Mouse (Mus musculus): ENCODE data around the gene Slc41a2. TPM values are rescaled to one million over a fixed set of nuclear protein-coding genes. Genes with fewer than 3 reads are reported as not detected.

Slc41a2 gene
- polyA plus RNA-seq, 2 experiments = 1.7 to 2.3 TPM

DNA sequence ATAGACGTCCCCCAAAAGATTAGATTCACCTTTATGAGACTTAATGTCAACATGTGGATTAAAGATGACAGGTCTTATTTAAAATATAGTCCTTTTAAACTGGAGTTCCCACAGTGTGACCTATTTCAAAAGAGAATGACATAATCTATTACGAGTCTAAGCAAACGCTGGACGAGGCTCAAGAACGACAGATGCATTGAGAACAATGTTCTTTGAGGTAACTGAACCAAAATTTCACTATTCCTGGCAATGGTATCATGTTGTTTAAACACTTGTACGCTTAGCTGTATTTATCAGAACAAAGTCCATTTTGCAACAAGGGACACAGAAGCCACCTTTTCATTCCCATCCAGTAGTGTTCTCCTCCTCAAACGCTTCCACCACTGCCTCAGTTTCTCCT, 27.3 kb downstream of the Slc41a2 start:
- Histone ChIP-seq H3K4me1 (ENCODE audit: control insufficient read depth, insufficient read depth, low read length) (no peaks in the 10 kb centered on the region), H3K9ac (ENCODE audit: low read depth, low read length, severe bottlenecking) (no peak overlapping the region), H3K4me2 (replicated peaks; ENCODE audit: low read depth, low read length, severe bottlenecking) (no peak overlapping the region), H3K27ac (replicated peaks; ENCODE audit: low read depth, low read length) (no peak overlapping the region), H3K27me3 (ENCODE audit: control insufficient read depth, insufficient read depth, low read length) (no peaks in the 10 kb centered on the region), H3K9me3 (ENCODE audit: control insufficient read depth, low read length) (no peaks in the 10 kb centered on the region), H3K4me3 (replicated peaks; ENCODE audit: low read length) (no peak overlapping the region), H3K36me3 (ENCODE audit: control insufficient read depth, insufficient read depth, low read length) (no peaks in the 10 kb centered on the region)
- ATAC-seq (ENCODE audit: low FRiP score, low read depth) = no peak
- no peak for TF ChIP-seq POLR2A (IDR thresholded peaks at IDR 0.05; ENCODE audit: borderline replicate concordance, extremely low read depth, insufficient read depth, insufficient read length)
- DNase-seq (ENCODE audit: low spot score) = no peak
- 88% methylated on average over 7 of the region's 7 CpGs for WGBS

DNA sequence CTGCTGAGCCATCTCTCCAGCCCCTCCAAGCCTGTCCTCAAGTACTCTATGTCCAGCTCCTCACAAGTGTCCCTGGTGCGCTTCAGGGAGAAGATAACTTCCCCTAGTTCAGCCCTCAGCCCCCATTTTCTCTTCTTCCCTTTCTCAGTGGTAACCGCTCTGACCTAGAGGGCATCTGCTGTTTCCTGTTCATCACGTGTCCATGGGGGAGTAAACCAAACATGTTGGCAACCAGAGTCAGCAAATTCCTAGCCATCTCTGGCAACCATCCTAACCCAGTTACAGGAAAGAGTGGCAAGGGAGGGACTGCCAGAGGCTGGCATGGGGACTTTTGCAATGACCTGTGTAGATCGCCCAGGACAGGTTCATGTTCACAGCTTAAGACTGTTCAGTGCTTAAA, 36.0 kb downstream of the Slc41a2 start:
- DNase-seq (ENCODE audit: low spot score) (no peak), ATAC-seq (ENCODE audit: low FRiP score, low read depth) (no peak)
- WGBS = 74% methylated on average over 4 of the region's 4 CpGs
- Histone ChIP-seq H3K36me3 (ENCODE audit: control insufficient read depth, insufficient read depth, low read length) (no peaks in the 10 kb centered on the region), H3K9ac (ENCODE audit: low read depth, low read length, severe bottlenecking) (no peak overlapping the region), H3K27me3 (ENCODE audit: control insufficient read depth, insufficient read depth, low read length) (no peaks in the 10 kb centered on the region), H3K4me3 (replicated peaks; ENCODE audit: low read length) (no peak overlapping the region), H3K4me2 (replicated peaks; ENCODE audit: low read depth, low read length, severe bottlenecking) (no peak overlapping the region), H3K4me1 (ENCODE audit: control insufficient read depth, insufficient read depth, low read length) (no peaks in the 10 kb centered on the region), H3K27ac (replicated peaks; ENCODE audit: low read depth, low read length) (no peak overlapping the region), H3K9me3 (ENCODE audit: control insufficient read depth, low read length) (no peaks in the 10 kb centered on the region)
- TF ChIP-seq POLR2A (IDR thresholded peaks at IDR 0.05; ENCODE audit: borderline replicate concordance, extremely low read depth, insufficient read depth, insufficient read length) = no peak

DNA sequence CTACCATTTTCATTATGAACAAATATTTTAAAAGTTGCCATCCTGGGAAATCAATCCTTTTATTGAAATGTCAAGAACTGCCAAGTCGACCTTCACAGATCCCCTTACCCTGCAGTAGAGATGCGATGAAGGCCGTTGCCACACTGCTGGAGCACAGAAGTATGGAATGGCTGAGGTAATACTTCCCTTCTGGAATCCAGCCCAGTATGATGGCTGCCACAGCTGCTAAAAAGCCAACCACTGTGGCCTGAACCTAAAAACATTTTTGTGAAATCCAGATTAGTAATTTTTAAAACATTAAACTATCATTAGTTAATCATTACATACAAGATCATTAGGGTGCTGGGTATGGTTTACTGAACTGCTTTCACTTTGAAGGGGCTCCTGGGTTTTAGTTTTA, 36.6 kb downstream of the Slc41a2 start:
- Histone ChIP-seq H3K9me3 (ENCODE audit: control insufficient read depth, low read length) (no peaks in the 10 kb centered on the region), H3K9ac (ENCODE audit: low read depth, low read length, severe bottlenecking) (no peak overlapping the region), H3K4me2 (replicated peaks; ENCODE audit: low read depth, low read length, severe bottlenecking) (no peak overlapping the region), H3K27ac (replicated peaks; ENCODE audit: low read depth, low read length) (no peak overlapping the region), H3K27me3 (ENCODE audit: control insufficient read depth, insufficient read depth, low read length) (no peaks in the 10 kb centered on the region), H3K4me1 (ENCODE audit: control insufficient read depth, insufficient read depth, low read length) (no peaks in the 10 kb centered on the region), H3K4me3 (replicated peaks; ENCODE audit: low read length) (no peak overlapping the region), H3K36me3 (ENCODE audit: control insufficient read depth, insufficient read depth, low read length) (no peaks in the 10 kb centered on the region)
- DNase-seq (ENCODE audit: low spot score) (peak; percentile 33), ATAC-seq (ENCODE audit: low FRiP score, low read depth) (no peak)
- WGBS = 39% methylated on average over 3 of the region's 3 CpGs
- no peak for TF ChIP-seq POLR2A (IDR thresholded peaks at IDR 0.05; ENCODE audit: borderline replicate concordance, extremely low read depth, insufficient read depth, insufficient read length)

DNA sequence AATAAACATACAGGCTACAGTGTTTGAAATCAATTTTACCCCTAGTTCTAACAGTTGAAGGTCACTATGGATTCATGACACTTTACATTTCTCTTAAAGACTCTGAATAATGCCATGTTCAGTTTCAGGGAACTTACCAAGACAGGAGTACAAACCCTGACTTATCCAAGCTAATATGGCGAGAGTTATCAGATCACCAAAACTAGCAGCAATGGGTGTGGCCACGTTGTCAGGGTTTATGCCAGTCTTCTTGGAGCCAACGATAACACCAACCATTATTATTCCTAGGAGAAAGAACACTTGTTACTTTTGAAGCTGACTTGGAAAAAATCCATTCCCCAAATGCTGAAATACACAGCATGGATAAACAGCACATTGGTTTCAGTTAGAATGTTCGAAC, 40.7 kb downstream of the Slc41a2 start:
- Histone ChIP-seq H3K36me3 (ENCODE audit: control insufficient read depth, insufficient read depth, low read length) (no peaks in the 10 kb centered on the region), H3K27me3 (ENCODE audit: control insufficient read depth, insufficient read depth, low read length) (no peaks in the 10 kb centered on the region), H3K4me3 (replicated peaks; ENCODE audit: low read length) (no peak overlapping the region), H3K9me3 (ENCODE audit: control insufficient read depth, low read length) (no peaks in the 10 kb centered on the region), H3K27ac (replicated peaks; ENCODE audit: low read depth, low read length) (no peak overlapping the region), H3K4me1 (ENCODE audit: control insufficient read depth, insufficient read depth, low read length) (no peaks in the 10 kb centered on the region), H3K4me2 (replicated peaks; ENCODE audit: low read depth, low read length, severe bottlenecking) (no peak overlapping the region), H3K9ac (ENCODE audit: low read depth, low read length, severe bottlenecking) (no peak overlapping the region)
- ATAC-seq (ENCODE audit: low FRiP score, low read depth) = no peak
- TF ChIP-seq POLR2A (IDR thresholded peaks at IDR 0.05; ENCODE audit: borderline replicate concordance, extremely low read depth, insufficient read depth, insufficient read length) = no peak
- no peak for DNase-seq (ENCODE audit: low spot score)
- 67% methylated on average over 4 of the region's 4 CpGs for WGBS

DNA sequence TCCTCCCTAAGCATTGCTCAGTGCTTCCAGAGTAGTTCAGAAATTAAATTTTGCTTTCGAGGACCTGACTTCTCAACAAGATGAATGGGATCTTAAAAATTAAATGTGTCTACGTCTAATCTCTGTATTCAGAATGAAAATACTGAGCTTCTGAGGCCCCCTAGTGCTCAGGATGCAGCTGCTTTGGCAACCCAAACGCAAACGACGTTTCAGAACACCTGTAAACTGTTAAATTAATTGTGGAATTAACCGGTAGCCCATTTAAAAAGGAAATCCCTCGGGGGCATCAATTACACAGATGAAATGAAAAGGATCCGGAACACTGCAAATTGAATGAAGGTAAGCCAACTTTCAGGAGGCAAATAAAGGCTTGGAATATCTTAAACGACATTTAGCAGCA, 42.9 kb downstream of the Slc41a2 start:
- DNase-seq (ENCODE audit: low spot score) (peak; percentile 67), ATAC-seq (ENCODE audit: low FRiP score, low read depth) (no peak)
- Histone ChIP-seq H3K4me1 (ENCODE audit: control insufficient read depth, insufficient read depth, low read length) (no peaks in the 10 kb centered on the region), H3K36me3 (ENCODE audit: control insufficient read depth, insufficient read depth, low read length) (no peaks in the 10 kb centered on the region), H3K27me3 (ENCODE audit: control insufficient read depth, insufficient read depth, low read length) (no peaks in the 10 kb centered on the region), H3K27ac (replicated peaks; ENCODE audit: low read depth, low read length) (no peak overlapping the region), H3K9me3 (ENCODE audit: control insufficient read depth, low read length) (no peaks in the 10 kb centered on the region), H3K4me2 (replicated peaks; ENCODE audit: low read depth, low read length, severe bottlenecking) (no peak overlapping the region), H3K9ac (ENCODE audit: low read depth, low read length, severe bottlenecking) (no peak overlapping the region), H3K4me3 (replicated peaks; ENCODE audit: low read length) (no peak overlapping the region)
- TF ChIP-seq POLR2A (IDR thresholded peaks at IDR 0.05; ENCODE audit: borderline replicate concordance, extremely low read depth, insufficient read depth, insufficient read length) = no peak
- WGBS = 6% methylated on average over 9 of the region's 9 CpGs

DNA sequence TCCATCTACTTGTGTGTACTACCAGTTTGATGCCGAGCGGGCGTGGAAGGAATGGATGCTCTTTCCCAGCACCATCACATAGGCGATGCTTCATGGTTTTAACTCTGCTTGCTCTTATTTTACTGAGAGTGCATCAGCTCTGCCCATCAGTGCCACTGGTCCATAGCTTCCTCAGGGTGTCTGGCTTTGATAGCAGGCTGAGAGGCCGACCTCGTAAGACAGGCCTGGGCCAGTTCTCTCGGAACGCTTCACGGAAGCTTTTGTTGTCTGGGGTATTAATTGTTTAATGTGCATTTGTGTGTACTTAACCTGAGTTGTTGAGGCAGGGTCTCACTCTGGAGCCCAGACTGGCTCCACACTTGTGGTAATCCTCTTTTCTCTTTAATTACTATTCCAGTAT, 44.3 kb downstream of the Slc41a2 start:
- ATAC-seq (ENCODE audit: low FRiP score, low read depth) (no peak), DNase-seq (ENCODE audit: low spot score) (no peak)
- Histone ChIP-seq H3K4me1 (ENCODE audit: control insufficient read depth, insufficient read depth, low read length) (no peaks in the 10 kb centered on the region), H3K9me3 (ENCODE audit: control insufficient read depth, low read length) (no peaks in the 10 kb centered on the region), H3K27me3 (ENCODE audit: control insufficient read depth, insufficient read depth, low read length) (no peaks in the 10 kb centered on the region), H3K9ac (ENCODE audit: low read depth, low read length, severe bottlenecking) (no peak overlapping the region), H3K4me2 (replicated peaks; ENCODE audit: low read depth, low read length, severe bottlenecking) (no peak overlapping the region), H3K36me3 (ENCODE audit: control insufficient read depth, insufficient read depth, low read length) (no peaks in the 10 kb centered on the region), H3K4me3 (replicated peaks; ENCODE audit: low read length) (no peak overlapping the region), H3K27ac (replicated peaks; ENCODE audit: low read depth, low read length) (no peak overlapping the region)
- TF ChIP-seq POLR2A (IDR thresholded peaks at IDR 0.05; ENCODE audit: borderline replicate concordance, extremely low read depth, insufficient read depth, insufficient read length) = no peak
- WGBS = 86% methylated on average over 9 of the region's 9 CpGs
